Mouse (Mus musculus) thymus, adult 2 months (tissue): ENCODE data around the gene Dnase2b. TPM values are rescaled to one million over a fixed set of nuclear protein-coding genes. Genes with fewer than 3 reads are reported as not detected.

ENCODE experiments used
- DNase-seq: peaks from one replicate; pipeline ENCODE4 v3.0.0; 2021
- H3K27ac ChIP-seq: fragments of 200-500 bp; 2 replicates; pipeline ENCODE4 v1.5.1; 2012; ENCODE audit warnings: low read length, control low read depth; ENCODE audit not compliant: control insufficient read depth, insufficient read depth
- H3K27me3 ChIP-seq: fragments of 200-500 bp; 2 replicates; pipeline ENCODE4 v1.6.1; 2012; ENCODE audit warnings: mild to moderate bottlenecking, low read length, moderate library complexity, mixed read lengths; ENCODE audit not compliant: control insufficient read depth, insufficient read depth
- H3K36me3 ChIP-seq: fragments of 200-500 bp; 2 replicates; pipeline ENCODE4 v1.6.1; 2012; ENCODE audit warnings: mild to moderate bottlenecking, low read length, moderate library complexity; ENCODE audit not compliant: control insufficient read depth, insufficient read depth
- H3K4me1 ChIP-seq: fragments of 200-500 bp; replicated peaks from 2 replicates; pipeline ENCODE4 v1.6.1; 2012; ENCODE audit warnings: low read length; ENCODE audit not compliant: control insufficient read depth, insufficient read depth
- H3K4me3 ChIP-seq: fragments of 200-500 bp; 2 replicates; pipeline ENCODE4 v1.5.1; 2012; ENCODE audit warnings: mild to moderate bottlenecking, low read length, control low read depth, moderate library complexity; ENCODE audit not compliant: control insufficient read depth, insufficient read depth
- CTCF ChIP-seq: fragments of 200-500 bp; IDR thresholded peaks from 2 replicates; pipeline ENCODE4 v1.5.1; 2012; ENCODE audit warnings: mild to moderate bottlenecking, control low read depth, low read length, moderate library complexity, borderline replicate concordance; ENCODE audit not compliant: control insufficient read depth, poor library complexity, insufficient read depth; ENCODE audit errors: extremely low read depth
- POLR2A ChIP-seq: fragments of 200-500 bp; IDR thresholded peaks from 2 replicates; pipeline ENCODE4 v1.6.1; 2012; ENCODE audit warnings: mild to moderate bottlenecking, low read length, control low read depth, moderate library complexity; ENCODE audit not compliant: control insufficient read depth, poor library complexity, insufficient read depth; ENCODE audit errors: extremely low read depth
- WGBS: fragments of 180-500 bp; shearing (Covaris S2); methylation state at CpG from one replicate; pipeline ENCODE4 v1.1.7; 2018; 5-methylcytosine and 5-hydroxymethylcytosine counted together
- polyA plus RNA-seq: library from polyadenylated mRNA; depleted of rRNA; stranded (reverse); fragments of >200 nt; gene quantifications from 2 replicates; pipeline ENCODE4 v1.2.3, GENCODE M21; 2012

The Dnase2b gene
- polyA plus RNA-seq, 1 experiment, result not detected

DNA sequence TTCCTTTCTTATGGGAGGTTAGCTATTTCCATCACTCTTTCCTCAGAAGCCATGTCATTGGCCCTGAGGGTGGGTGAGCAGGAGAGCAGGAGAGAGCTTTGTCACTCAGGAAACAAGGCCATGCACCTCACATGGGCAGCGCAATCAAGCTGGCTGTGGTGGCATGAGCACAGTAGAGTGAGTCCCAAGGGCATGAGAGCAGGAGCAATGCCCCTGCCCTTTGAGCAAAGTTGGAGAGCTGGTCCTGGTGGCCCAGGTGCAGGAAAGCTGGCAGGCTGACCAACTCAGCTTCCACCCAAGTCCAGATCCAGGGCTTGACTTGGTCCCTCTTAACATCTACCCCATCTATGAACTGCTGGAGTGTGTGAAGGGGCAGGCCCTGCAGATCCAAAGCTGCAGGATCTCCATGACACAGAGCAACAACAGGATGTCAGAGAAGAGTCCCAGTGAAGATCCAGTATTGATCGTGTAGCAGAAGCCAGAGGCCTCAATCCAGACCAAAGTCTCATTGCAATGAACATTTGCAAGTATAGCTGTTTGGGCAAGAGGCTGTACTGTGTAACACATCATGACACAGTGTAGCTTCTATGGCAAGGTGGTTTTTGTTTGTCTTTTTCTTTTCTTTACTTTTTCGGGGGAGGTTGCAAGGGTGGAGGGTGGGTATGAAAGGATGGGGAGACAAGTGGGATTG is 35.2 kb downstream of the Dnase2b start:
- H3K27ac ChIP-seq, result no peak overlapping the region
- H3K4me3 ChIP-seq, result no peak overlapping the region
- 97% methylated on average over 3 of the region's 3 CpGs for WGBS
- H3K4me1 ChIP-seq, result peaks cover 4% of the 10 kb centered on the region
- no peak for TF ChIP-seq POLR2A
- DNase-seq, result no peak
- H3K36me3 ChIP-seq, result no peaks in the 10 kb centered on the region
- H3K27me3 ChIP-seq, result no peaks in the 10 kb centered on the region

DNA sequence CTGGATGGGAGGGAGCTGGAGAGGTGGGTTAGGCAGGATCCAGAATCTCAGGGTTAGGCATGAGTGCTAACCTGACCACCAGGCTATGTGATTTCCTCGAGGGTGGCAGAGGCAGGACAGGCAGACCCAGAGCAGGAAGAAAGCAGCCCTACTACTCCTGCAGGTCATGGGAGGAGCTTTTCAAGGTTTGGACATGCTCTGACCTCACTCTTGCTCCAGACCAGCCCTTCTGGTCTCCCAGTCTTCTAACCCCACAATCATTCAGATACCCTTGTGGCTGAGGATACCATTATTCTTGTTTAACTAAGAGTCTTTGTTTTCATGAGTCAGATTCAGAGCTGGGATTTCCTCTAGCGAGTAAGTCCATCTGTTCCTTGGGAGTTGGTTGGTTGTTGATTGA is 37.8 kb downstream of the Dnase2b start:
- no peaks in the 10 kb centered on the region for H3K27me3 ChIP-seq
- no peaks in the 10 kb centered on the region for H3K36me3 ChIP-seq
- no peak overlapping the region for H3K27ac ChIP-seq
- H3K4me1 ChIP-seq, result no peaks in the 10 kb centered on the region
- no peak for DNase-seq
- WGBS, result 76% methylated on average over 2 of the region's 2 CpGs
- H3K4me3 ChIP-seq, result no peak overlapping the region
- no peak for TF ChIP-seq POLR2A
- no peak for TF ChIP-seq CTCF

DNA sequence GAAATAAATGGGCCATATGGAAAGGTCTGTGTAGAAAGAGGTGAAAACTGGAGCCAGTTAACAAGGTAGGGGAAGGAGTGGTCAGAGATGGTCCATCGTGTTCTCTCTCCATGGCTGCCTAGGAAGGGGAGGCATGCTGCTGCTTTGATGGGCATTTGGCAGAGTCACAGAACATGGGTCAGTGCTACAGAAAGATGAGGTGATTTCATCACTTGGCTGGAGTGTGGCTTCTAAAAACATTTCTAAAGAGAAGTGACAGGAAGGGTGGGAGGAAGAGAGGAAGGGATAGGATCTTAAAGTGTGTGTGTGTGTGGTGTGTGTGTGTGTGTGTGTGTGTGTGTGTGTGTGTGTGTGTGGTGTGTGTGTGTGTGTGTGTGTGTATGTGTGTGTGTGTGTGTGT is 44.1 kb downstream of the Dnase2b start:
- TF ChIP-seq POLR2A, result no peak
- H3K36me3 ChIP-seq, result no peaks in the 10 kb centered on the region
- H3K27me3 ChIP-seq, result no peaks in the 10 kb centered on the region
- H3K27ac ChIP-seq, result no peak overlapping the region
- WGBS, result 94% methylated on average over 1 of the region's 1 CpGs
- H3K4me3 ChIP-seq, result no peak overlapping the region
- no peak for DNase-seq
- H3K4me1 ChIP-seq, result no peaks in the 10 kb centered on the region

DNA sequence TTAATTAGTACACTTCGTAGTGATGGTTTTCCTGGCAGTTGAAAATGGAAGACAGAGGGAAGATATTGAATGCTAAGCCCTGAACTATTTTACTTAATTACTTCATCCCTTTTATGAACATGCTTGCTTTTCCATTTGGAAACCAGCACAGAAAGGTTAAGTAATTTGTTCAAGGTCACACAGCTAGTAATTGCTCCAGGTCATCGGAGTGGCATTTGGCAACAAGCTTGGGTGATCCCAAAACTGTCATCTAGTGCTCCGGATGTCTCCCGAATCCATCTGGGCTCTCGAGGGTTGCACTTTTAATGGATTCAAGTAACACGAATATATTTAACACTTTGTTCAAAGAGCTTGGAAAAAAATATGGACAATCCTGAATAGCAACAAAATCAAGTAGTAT is 44.5 kb downstream of the Dnase2b start:
- WGBS, result 93% methylated on average over 6 of the region's 6 CpGs
- no peak for DNase-seq
- no peak overlapping the region for H3K27ac ChIP-seq
- H3K4me3 ChIP-seq, result no peak overlapping the region
- no peaks in the 10 kb centered on the region for H3K27me3 ChIP-seq
- H3K36me3 ChIP-seq, result no peaks in the 10 kb centered on the region
- H3K4me1 ChIP-seq, result no peaks in the 10 kb centered on the region
- no peak for TF ChIP-seq CTCF
- TF ChIP-seq POLR2A, result no peak

DNA sequence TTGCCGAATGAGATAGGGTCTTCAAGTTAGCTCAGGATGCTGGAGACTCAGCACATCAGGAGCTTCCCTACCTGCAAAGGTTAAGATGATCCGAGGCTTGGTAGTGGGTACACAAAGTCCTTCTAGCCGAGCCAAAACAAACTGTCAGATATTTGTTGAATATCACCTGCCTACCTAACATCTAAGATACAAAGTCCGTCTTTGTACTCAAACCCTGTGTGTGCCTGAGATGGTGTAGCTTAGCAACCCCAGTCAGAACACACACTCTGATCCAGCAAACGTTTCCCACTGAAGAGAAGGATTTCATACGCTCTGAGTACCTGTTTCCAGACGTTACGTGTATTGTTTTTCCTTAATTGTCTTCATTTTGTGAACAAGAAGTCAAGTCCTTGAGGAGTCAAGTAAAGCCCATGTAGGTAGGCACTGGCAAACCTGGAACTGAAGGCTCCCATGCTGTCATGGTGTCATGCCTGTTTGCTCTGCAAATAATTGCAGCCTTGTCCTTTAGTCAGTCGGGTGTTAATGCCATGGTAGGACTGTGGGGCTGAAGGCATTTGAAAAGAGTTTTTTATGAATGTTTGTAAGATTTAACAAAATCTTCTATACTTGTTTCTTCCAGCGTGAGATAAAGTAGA is 45.1 kb downstream of the Dnase2b start, which contains the start of gene Uox:
Gene Uox (plus strand): TSS at position 279 of the 635 bp plus-strand sequence.
- WGBS, result 94% methylated on average over 10 of the region's 10 CpGs
- Histone ChIP-seq H3K4me3 (no peak within 1 kb of the TSS), H3K27me3 (no peaks in the 10 kb centered on the region), H3K36me3 (no peaks in the 10 kb centered on the region), H3K27ac (no peak within 1 kb of the TSS), H3K4me1 (no peaks in the 10 kb centered on the region)
- DNase-seq, result no peak
- no peak for TF ChIP-seq CTCF
- TF ChIP-seq POLR2A, result no peak

DNA sequence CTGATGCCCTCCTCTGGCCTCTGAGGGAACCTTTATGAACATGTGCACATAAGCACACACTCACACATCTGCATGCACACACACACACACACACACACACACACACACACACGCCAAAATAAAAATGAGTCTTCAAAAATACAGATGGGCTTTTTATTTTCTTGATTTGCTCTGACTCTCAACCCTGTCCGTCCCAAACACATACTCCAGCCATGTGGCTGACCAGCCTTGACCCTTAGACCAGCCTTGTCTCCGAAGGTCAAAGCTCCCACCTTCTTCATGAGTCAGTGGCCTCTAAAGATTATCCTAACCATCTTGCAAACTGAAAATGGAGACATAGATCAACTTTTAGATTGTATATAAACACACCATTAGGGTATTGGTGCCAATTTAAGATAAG is 45.8 kb downstream of the Dnase2b start:
- Histone ChIP-seq H3K36me3 (no peaks in the 10 kb centered on the region), H3K4me3 (no peak overlapping the region), H3K27ac (no peak overlapping the region), H3K4me1 (no peaks in the 10 kb centered on the region), H3K27me3 (no peaks in the 10 kb centered on the region)
- WGBS, result 98% methylated on average over 3 of the region's 3 CpGs
- no peak for DNase-seq
- no peak for TF ChIP-seq CTCF
- no peak for TF ChIP-seq POLR2A
